Mouse (Mus musculus): ENCODE data around the gene 4933407L21Rik. TPM values are rescaled to one million over a fixed set of nuclear protein-coding genes. Genes with fewer than 3 reads are reported as not detected.

4933407L21Rik gene
- polyA plus RNA-seq, 1 experiment from 2014 or later: 0.22 TPM

GRCm38 (mm10) chr1:85949085-85949684 lies 20.9 kb downstream of the 4933407L21Rik start:
- Histone ChIP-seq H3K36me3 (replicated peaks) (no peaks in the 10 kb centered on the region), H3K4me3 (no peak overlapping the region), H3K4me1 (no peaks in the 10 kb centered on the region), H3K27ac (replicated peaks) (no peak overlapping the region), H3K27me3 (replicated peaks; ENCODE audit: low read depth, poor library complexity, severe bottlenecking) (no peaks in the 10 kb centered on the region), H3K9me3 (no peaks in the 10 kb centered on the region)
- WGBS: 84% methylated on average over 2 of the region's 2 CpGs
- no peak for DNase-seq (ENCODE audit: low spot score)

GRCm38 (mm10) chr1:85955150-85955549 lies 26.9 kb downstream of the 4933407L21Rik start:
- 79% methylated on average over 3 of the region's 3 CpGs for WGBS
- Histone ChIP-seq H3K36me3 (replicated peaks) (no peaks in the 10 kb centered on the region), H3K27ac (replicated peaks) (no peak overlapping the region), H3K27me3 (replicated peaks; ENCODE audit: low read depth, poor library complexity, severe bottlenecking) (no peaks in the 10 kb centered on the region), H3K4me1 (0 out of 2 replicates have a peak, but pooled peaks cover 7% of the 10 kb centered on the region), H3K9me3 (no peaks in the 10 kb centered on the region), H3K4me3 (no peak overlapping the region)
- no peak for DNase-seq (ENCODE audit: low spot score)

- Histone ChIP-seq H3K4me1 (0 out of 2 replicates have a peak, but pooled peaks cover 7% of the 10 kb centered on the region), H3K27ac (replicated peaks) (no peak overlapping the region)
- DNase-seq (ENCODE audit: low spot score): no peak
Measured at GRCm38 (mm10) chr1:85957290-85957689, 29.0 kb downstream of the 4933407L21Rik start.

GRCm38 (mm10) chr1:85957942-85958619 lies 29.8 kb downstream of the 4933407L21Rik start:
- Histone ChIP-seq H3K27me3 (replicated peaks; ENCODE audit: low read depth, poor library complexity, severe bottlenecking) (no peaks in the 10 kb centered on the region), H3K27ac (replicated peaks) (no peak overlapping the region), H3K4me1 (0 out of 2 replicates have a peak, but pooled peaks cover 7% of the 10 kb centered on the region), H3K9me3 (no peaks in the 10 kb centered on the region), H3K4me3 (no peak overlapping the region), H3K36me3 (replicated peaks) (no peaks in the 10 kb centered on the region)
- WGBS: 57% methylated on average over 9 of the region's 9 CpGs
- no peak for DNase-seq (ENCODE audit: low spot score)

More at GRCm38 (mm10) chr1:85957290-85957689, 29.0 kb downstream of the 4933407L21Rik start:
- no peaks in the 10 kb centered on the region for H3K9me3 ChIP-seq
- no peaks in the 10 kb centered on the region for H3K27me3 ChIP-seq (replicated peaks; ENCODE audit: low read depth, poor library complexity, severe bottlenecking)
- no peaks in the 10 kb centered on the region for H3K36me3 ChIP-seq (replicated peaks)
- no peak overlapping the region for H3K4me3 ChIP-seq
- 83% methylated on average over 5 of the region's 5 CpGs for WGBS

- Histone ChIP-seq H3K27ac (replicated peaks) (no peak overlapping the region), H3K9me3 (no peaks in the 10 kb centered on the region), H3K36me3 (replicated peaks) (no peaks in the 10 kb centered on the region), H3K4me3 (no peak overlapping the region), H3K27me3 (replicated peaks; ENCODE audit: low read depth, poor library complexity, severe bottlenecking) (no peaks in the 10 kb centered on the region), H3K4me1 (0 out of 2 replicates have a peak, but pooled peaks cover 7% of the 10 kb centered on the region)
- 66% methylated on average over 6 of the region's 6 CpGs for WGBS
- no peak for DNase-seq (ENCODE audit: low spot score)
Measured at GRCm38 (mm10) chr1:85959129-85959888, 31.0 kb downstream of the 4933407L21Rik start.

- Histone ChIP-seq H3K27me3 (replicated peaks; ENCODE audit: low read depth, poor library complexity, severe bottlenecking) (no peaks in the 10 kb centered on the region), H3K36me3 (replicated peaks) (no peaks in the 10 kb centered on the region), H3K27ac (replicated peaks) (no peak overlapping the region), H3K4me1 (0 out of 2 replicates have a peak, but pooled peaks cover 7% of the 10 kb centered on the region), H3K9me3 (no peaks in the 10 kb centered on the region), H3K4me3 (no peak overlapping the region)
- DNase-seq (ENCODE audit: low spot score): no peak
- WGBS: 75% methylated on average over 2 of the region's 2 CpGs
Measured at GRCm38 (mm10) chr1:85959889-85960276, 31.6 kb downstream of the 4933407L21Rik start.

- no peak within 1 kb of the TSS for H3K4me3 ChIP-seq
- H3K27ac ChIP-seq (replicated peaks): no peak within 1 kb of the TSS
- no peaks in the 10 kb centered on the region for H3K36me3 ChIP-seq (replicated peaks)
- H3K27me3 ChIP-seq (replicated peaks; ENCODE audit: low read depth, poor library complexity, severe bottlenecking): no peaks in the 10 kb centered on the region
- WGBS: 80% methylated on average over 5 of the region's 5 CpGs
- no peaks in the 10 kb centered on the region for H3K9me3 ChIP-seq
- no peak for DNase-seq (ENCODE audit: low spot score)
- 0 out of 2 replicates have a peak, but pooled peaks cover 7% of the 10 kb centered on the region for H3K4me1 ChIP-seq
Measured at GRCm38 (mm10) chr1:85960873-85961272, 32.6 kb downstream of the 4933407L21Rik start, which contains the start of gene Gpr55. Gene Gpr55 (minus strand): TSS chr1:85961007.

- WGBS: 82% methylated on average over 3 of the region's 3 CpGs
- no peaks in the 10 kb centered on the region for H3K27me3 ChIP-seq (replicated peaks; ENCODE audit: low read depth, poor library complexity, severe bottlenecking)
- DNase-seq (ENCODE audit: low spot score): no peak
Measured at GRCm38 (mm10) chr1:85962081-85962480, 33.8 kb downstream of the 4933407L21Rik start.

GRCm38 (mm10) chr1:85965856-85966255 lies 37.6 kb downstream of the 4933407L21Rik start:
- Histone ChIP-seq H3K36me3 (replicated peaks) (no peaks in the 10 kb centered on the region), H3K4me3 (no peak overlapping the region), H3K27ac (replicated peaks) (no peak overlapping the region), H3K27me3 (replicated peaks; ENCODE audit: low read depth, poor library complexity, severe bottlenecking) (no peaks in the 10 kb centered on the region), H3K4me1 (no peaks in the 10 kb centered on the region), H3K9me3 (no peaks in the 10 kb centered on the region)
- DNase-seq (ENCODE audit: low spot score): no peak
- 69% methylated on average over 3 of the region's 3 CpGs for WGBS

More at GRCm38 (mm10) chr1:85962081-85962480, 33.8 kb downstream of the 4933407L21Rik start:
- Histone ChIP-seq H3K4me1 (0 out of 2 replicates have a peak, but pooled peaks cover 7% of the 10 kb centered on the region), H3K4me3 (no peak overlapping the region), H3K9me3 (no peaks in the 10 kb centered on the region), H3K27ac (replicated peaks) (no peak overlapping the region), H3K36me3 (replicated peaks) (no peaks in the 10 kb centered on the region)

GRCm38 (mm10) chr1:85969081-85969480 lies 40.8 kb downstream of the 4933407L21Rik start:
- Histone ChIP-seq H3K9me3 (no peaks in the 10 kb centered on the region), H3K27me3 (replicated peaks; ENCODE audit: low read depth, poor library complexity, severe bottlenecking) (no peaks in the 10 kb centered on the region), H3K4me3 (no peak overlapping the region), H3K4me1 (no peaks in the 10 kb centered on the region), H3K36me3 (replicated peaks) (no peaks in the 10 kb centered on the region), H3K27ac (replicated peaks) (no peak overlapping the region)
- DNase-seq (ENCODE audit: low spot score): no peak
- 76% methylated on average over 1 of the region's 1 CpGs for WGBS

GRCm38 (mm10) chr1:85969519-85969918 lies 41.2 kb downstream of the 4933407L21Rik start:
- no peak for DNase-seq (ENCODE audit: low spot score)
- H3K4me3 ChIP-seq: no peak overlapping the region
- 87% methylated on average over 1 of the region's 1 CpGs for WGBS
- no peaks in the 10 kb centered on the region for H3K27me3 ChIP-seq (replicated peaks; ENCODE audit: low read depth, poor library complexity, severe bottlenecking)
- H3K9me3 ChIP-seq: no peaks in the 10 kb centered on the region
- no peaks in the 10 kb centered on the region for H3K36me3 ChIP-seq (replicated peaks)
- H3K4me1 ChIP-seq: no peaks in the 10 kb centered on the region
- H3K27ac ChIP-seq (replicated peaks): no peak overlapping the region

GRCm38 (mm10) chr1:85971070-85971469 lies 42.8 kb downstream of the 4933407L21Rik start:
- no peak for DNase-seq (ENCODE audit: low spot score)
- no peaks in the 10 kb centered on the region for H3K9me3 ChIP-seq
- H3K4me3 ChIP-seq: no peak overlapping the region
- no peak overlapping the region for H3K27ac ChIP-seq (replicated peaks)
- no peaks in the 10 kb centered on the region for H3K36me3 ChIP-seq (replicated peaks)
- H3K27me3 ChIP-seq (replicated peaks; ENCODE audit: low read depth, poor library complexity, severe bottlenecking): no peaks in the 10 kb centered on the region
- H3K4me1 ChIP-seq: no peaks in the 10 kb centered on the region
- 86% methylated on average over 3 of the region's 3 CpGs for WGBS

All from embryonic facial prominence, embryonic 10.5 days (tissue).